Mouse (Mus musculus) erythroblast, embryonic 14.5 days (primary cell): ENCODE results near the gene Pagr1a.

Experiments
- GATA1 ChIP-seq: IDR thresholded peaks from 2 replicates; pipeline ENCODE4 v1.6.1; 2012; ENCODE audit warnings: low read length, inconsistent platforms, mixed read lengths
- TAL1 ChIP-seq: IDR thresholded peaks from 3 replicates; pipeline ENCODE4 v1.6.1; 2012; ENCODE audit warnings: low read length, inconsistent platforms, mixed read lengths

GRCm38 (mm10) chr7:127031244-127031643 lies 14.1 kb upstream of the Pagr1a start:
- TF ChIP-seq TAL1 (no peak), GATA1 (no peak)
